Mouse (Mus musculus) CH12.LX (cell line): ENCODE results near the gene Slc38a2. TPM values are rescaled to one million over a fixed set of nuclear protein-coding genes. Genes with fewer than 3 reads are reported as not detected.

ENCODE experiments used
- DNase-seq: peaks from one replicate; pipeline ENCODE4 v3.0.0-alpha.2; 2013; ENCODE audit errors: extremely low read depth
- H3K27ac ChIP-seq: 2 replicates; pipeline ENCODE4 v1.5.1; 2012; ENCODE audit warnings: low read depth, mild to moderate bottlenecking, control low read depth, moderate library complexity; ENCODE audit not compliant: insufficient read depth
- H3K27me3 ChIP-seq: replicated peaks from 2 replicates; pipeline ENCODE3; 2012; ENCODE audit warnings: inconsistent platforms
- H3K36me3 ChIP-seq, 2 experiments: replicated peaks in 1 of 2; 2 replicates each; pipeline versions ENCODE3 to v1.6.1; 2012; ENCODE audit warnings: inconsistent platforms in 1 of 2, low read length in 1 of 2, mild to moderate bottlenecking in 1 of 2, mixed read lengths in 1 of 2, moderate library complexity in 1 of 2; ENCODE audit not compliant: control insufficient read depth in 1 of 2, insufficient read depth in 1 of 2
- H3K4me1 ChIP-seq, 2 experiments: 2 replicates each; pipeline ENCODE4 v1.6.1; 2012; ENCODE audit warnings: inconsistent platforms in 1 of 2, moderate library complexity in 1 of 2; ENCODE audit not compliant: insufficient read depth in 2 of 2, control insufficient read depth in 1 of 2
- H3K4me2 ChIP-seq: 2 replicates; pipeline ENCODE4 v1.6.1; 2012; ENCODE audit warnings: low read depth, mild to moderate bottlenecking, control low read depth; ENCODE audit not compliant: poor library complexity, insufficient read depth, severe bottlenecking
- H3K4me3 ChIP-seq, 3 experiments: fragments of 150-350 bp in 1 of 3; sonication (generic) in 1 of 3; replicated peaks in 1 of 3; 2 replicates each; pipeline versions ENCODE3 to v1.5.1; 2011 to 2012; ENCODE audit warnings: low read depth in 2 of 3, low read length in 2 of 3, mild to moderate bottlenecking in 2 of 3, moderate library complexity in 2 of 3, control low read depth in 1 of 3, improper control_type of control experiment in 1 of 3, inconsistent platforms in 1 of 3, mixed read lengths in 1 of 3; ENCODE audit not compliant: poor library complexity in 1 of 3
- H3K79me2 ChIP-seq: replicated peaks from 2 replicates; pipeline ENCODE4 v1.6.1; 2012; ENCODE audit warnings: mild to moderate bottlenecking, moderate library complexity; ENCODE audit not compliant: control insufficient read depth, poor library complexity, insufficient read depth, severe bottlenecking; ENCODE audit errors: extremely low read depth
- H3K9ac ChIP-seq: 2 replicates; pipeline ENCODE4 v1.6.1; 2012; ENCODE audit warnings: low read depth, mild to moderate bottlenecking, control low read depth, moderate library complexity; ENCODE audit not compliant: insufficient read depth
- H3K9me3 ChIP-seq: replicated peaks from 2 replicates; pipeline ENCODE3; 2012; ENCODE audit warnings: low read length, inconsistent platforms, mixed read lengths
- CHD1 ChIP-seq: IDR thresholded peaks from 2 replicates; pipeline ENCODE4 v1.6.1; 2012; ENCODE audit warnings: low read depth, low read length, improper control_type of control experiment, inconsistent platforms
- E2F4 ChIP-seq: IDR thresholded peaks from 2 replicates; pipeline ENCODE4 v1.6.1; 2011; ENCODE audit warnings: low read depth, low read length, improper control_type of control experiment; ENCODE audit not compliant: insufficient replicate concordance
- EP300 ChIP-seq: IDR thresholded peaks from 2 replicates; pipeline ENCODE4 v1.6.1; 2011; ENCODE audit warnings: low read length, improper control_type of control experiment
- ETS1 ChIP-seq: conservative IDR thresholded peaks from 2 replicates; pipeline ENCODE4 v1.6.1; 2012; ENCODE audit warnings: low read depth, mild to moderate bottlenecking, inconsistent platforms, low read length, improper control_type of control experiment, moderate library complexity
- GABPA ChIP-seq: IDR thresholded peaks from 2 replicates; pipeline ENCODE4 v1.6.1; 2012; ENCODE audit warnings: low read depth, low read length, improper control_type of control experiment, inconsistent platforms; ENCODE audit not compliant: insufficient replicate concordance
- HCFC1 ChIP-seq: IDR thresholded peaks from 2 replicates; pipeline ENCODE4 v1.6.1; 2012; ENCODE audit warnings: low read depth, mild to moderate bottlenecking, inconsistent platforms, low read length, improper control_type of control experiment
- IRF4 ChIP-seq: IDR thresholded peaks from 2 replicates; pipeline ENCODE4 v1.6.1; 2014; ENCODE audit warnings: low read depth, mild to moderate bottlenecking, inconsistent platforms, low read length, improper control_type of control experiment
- KAT2A ChIP-seq: IDR thresholded peaks from 2 replicates; pipeline ENCODE4 v1.6.1; 2012; ENCODE audit warnings: low read length, improper control_type of control experiment, inconsistent platforms; ENCODE audit not compliant: insufficient replicate concordance
- MAFK ChIP-seq: IDR thresholded peaks from 2 replicates; pipeline ENCODE4 v1.6.1; 2011; ENCODE audit warnings: low read length, improper control_type of control experiment; ENCODE audit not compliant: insufficient replicate concordance
- MAX ChIP-seq: IDR thresholded peaks from 2 replicates; pipeline ENCODE4 v1.6.1; 2011; ENCODE audit warnings: low read length, improper control_type of control experiment
- MXI1 ChIP-seq: IDR thresholded peaks from 2 replicates; pipeline ENCODE4 v1.6.1; 2011; ENCODE audit warnings: mild to moderate bottlenecking, low read depth, low read length, improper control_type of control experiment
- MYC ChIP-seq: IDR thresholded peaks from 2 replicates; pipeline ENCODE4 v1.6.1; 2011; ENCODE audit warnings: low read depth, mild to moderate bottlenecking, improper control_type of control experiment, low read length
- NELFE ChIP-seq: IDR thresholded peaks from 2 replicates; pipeline ENCODE4 v1.6.1; 2011; ENCODE audit warnings: low read depth, low read length, improper control_type of control experiment
- PAX5 ChIP-seq: IDR thresholded peaks from 2 replicates; pipeline ENCODE4 v1.6.1; 2012; ENCODE audit warnings: low read length, inconsistent platforms, mixed read lengths
- POLR2A ChIP-seq: IDR thresholded peaks from 2 replicates; pipeline ENCODE4 v1.6.1; 2011; ENCODE audit warnings: low read depth, mild to moderate bottlenecking, improper control_type of control experiment, low read length
- POLR2AphosphoS2 ChIP-seq: IDR thresholded peaks from 2 replicates; pipeline ENCODE4 v1.6.1; 2011; ENCODE audit warnings: low read depth, low read length, improper control_type of control experiment
- SMC3 ChIP-seq: IDR thresholded peaks from 2 replicates; pipeline ENCODE4 v1.6.1; 2011; ENCODE audit warnings: low read depth, low read length, improper control_type of control experiment
- TBP ChIP-seq: conservative IDR thresholded peaks from 2 replicates; pipeline ENCODE4 v1.6.1; 2011; ENCODE audit warnings: low read depth, low read length, improper control_type of control experiment
- TCF12 ChIP-seq: IDR thresholded peaks from 2 replicates; pipeline ENCODE4 v1.6.1; 2014; ENCODE audit warnings: low read depth, mild to moderate bottlenecking, inconsistent platforms, low read length, improper control_type of control experiment
- UBTF ChIP-seq: IDR thresholded peaks from 2 replicates; pipeline ENCODE4 v1.6.1; 2012; ENCODE audit warnings: low read depth, mild to moderate bottlenecking, inconsistent platforms, low read length, improper control_type of control experiment, moderate library complexity
- USF2 ChIP-seq: conservative IDR thresholded peaks from 2 replicates; pipeline ENCODE4 v1.6.1; 2011; ENCODE audit warnings: low read depth, low read length, improper control_type of control experiment
- ZC3H11A ChIP-seq: IDR thresholded peaks from 2 replicates; pipeline ENCODE4 v1.6.1; 2012; ENCODE audit warnings: low read depth, mild to moderate bottlenecking, inconsistent platforms, low read length, improper control_type of control experiment
- ZMIZ1 ChIP-seq: IDR thresholded peaks from 2 replicates; pipeline ENCODE4 v1.6.1; 2012; ENCODE audit warnings: low read depth, mild to moderate bottlenecking, inconsistent platforms, low read length, improper control_type of control experiment
- ZNF384 ChIP-seq: IDR thresholded peaks from 2 replicates; pipeline ENCODE4 v1.6.1; 2012; ENCODE audit warnings: low read depth, low read length, improper control_type of control experiment, inconsistent platforms
- dilution Hi-C: fragments of 300-500 bp; cut with MboI; formaldehyde crosslinking; loops from 2 replicates; pipeline ENCODE4 v1.14.3; 2020; ENCODE audit warnings: low sequenced_read_pairs; ENCODE audit not compliant: extremely low pct_unique_long_range_greater_than_20kb, extremely low pct_ligation_motif_present
- in situ Hi-C: fragments of 300-500 bp; cut with MboI; formaldehyde crosslinking; loops from 3 replicates; pipeline ENCODE4 v1.14.3; 2019; ENCODE audit warnings: low sequenced_read_pairs, low pct_ligation_motif_present, low pct_unique_long_range_greater_than_20kb, mixed read lengths
- polyA plus RNA-seq: library from polyadenylated mRNA; unstranded; fragments of >175 nt; gene quantifications from 2 replicates; pipeline ENCODE4 v1.2.1, GENCODE M21; 2012; ENCODE audit warnings: low read depth; ENCODE audit not compliant: insufficient read length
- total RNA-seq, 2 experiments: library from RNA; depleted of rRNA; stranded (reverse); fragments of 300-350 nt in 1 of 2; fragments of >200 nt in 1 of 2; gene quantifications; 2 replicates each; pipeline ENCODE4 v1.2.3; 2012 to 2014

Slc38a2 gene
- total and polyA plus RNA-seq, 3 experiments: 41.4 to 70.5 (median 59.3) TPM

DNA sequence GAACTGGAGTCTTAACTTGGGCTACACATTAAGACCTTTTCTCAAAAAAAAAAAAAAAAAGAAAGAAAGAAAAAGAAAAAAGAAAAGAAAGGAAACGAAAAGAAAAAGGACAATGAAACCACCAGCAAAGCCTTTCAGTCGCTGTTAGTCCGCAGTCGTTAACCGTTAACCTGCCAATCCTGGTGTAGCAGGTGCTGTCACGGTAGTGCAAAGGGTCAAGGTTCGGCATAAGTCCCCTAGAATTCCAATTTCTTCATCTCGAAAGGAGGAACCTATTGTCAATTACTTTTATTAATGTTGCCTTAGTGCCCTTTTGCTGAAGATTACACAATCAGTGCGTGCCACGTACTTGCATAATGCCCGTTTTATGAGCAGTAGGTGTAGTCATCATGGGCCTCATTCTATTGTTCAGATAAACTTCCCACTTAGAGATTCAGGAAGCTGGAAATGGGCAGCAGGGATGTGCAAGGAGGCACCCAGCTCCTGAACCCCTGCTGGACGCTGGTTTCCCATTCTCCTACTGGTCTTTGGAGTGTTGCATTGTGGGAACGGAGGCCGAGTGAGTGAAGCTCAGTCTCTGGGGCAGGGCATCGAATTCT is 36.1 kb upstream of the Slc38a2 start:
- Histone ChIP-seq H3K4me3 (no peak overlapping the region), H3K9ac (no peak overlapping the region), H3K9me3 (no peaks in the 10 kb centered on the region), H3K27me3 (no peaks in the 10 kb centered on the region), H3K4me1 (peaks cover 8 to 10% of the 10 kb centered on the region in 2 experiments), H3K79me2 (no peaks in the 10 kb centered on the region), H3K27ac (no peak overlapping the region), H3K36me3 (no peaks in the 10 kb centered on the region), H3K4me2 (no peak overlapping the region)
- in situ Hi-C loops: no loop called here
- TF ChIP-seq ZNF384: no peak
- no peak for TF ChIP-seq E2F4
- TF ChIP-seq IRF4: no peak
- no peak for TF ChIP-seq HCFC1
- no peak for TF ChIP-seq TCF12
- no peak for TF ChIP-seq CHD1
- no peak for TF ChIP-seq ETS1
- TF ChIP-seq ZC3H11A: no peak
- TF ChIP-seq GABPA: no peak
- TF ChIP-seq SMC3: no peak
- no peak for TF ChIP-seq MAX
- TF ChIP-seq MAFK: no peak
- no peak for TF ChIP-seq UBTF
- TF ChIP-seq PAX5: no peak
- TF ChIP-seq KAT2A: no peak
- dilution Hi-C loops: no loop called here
- DNase-seq: no peak

DNA sequence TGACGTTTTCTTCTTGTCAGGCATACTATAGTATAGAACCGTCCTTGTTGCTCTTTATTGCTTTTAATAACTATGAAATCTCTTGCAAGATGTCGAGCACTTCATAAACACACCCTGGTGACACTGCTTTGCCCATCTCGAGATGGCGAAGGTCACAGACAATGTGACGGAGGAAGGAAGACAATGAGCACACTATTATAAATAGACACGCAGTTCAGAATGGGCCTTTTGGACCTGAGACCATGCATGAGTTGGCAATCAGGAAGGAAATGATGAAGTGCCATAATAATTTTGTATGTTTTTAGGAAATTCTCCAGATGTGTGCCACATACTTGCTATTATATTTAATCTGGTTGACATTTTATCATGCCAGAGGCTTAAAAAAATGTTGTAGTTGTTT is 34.9 kb upstream of the Slc38a2 start:
- in situ Hi-C loops: no loop called here
- no peak overlapping the region for H3K4me3 ChIP-seq
- dilution Hi-C loops: no loop called here
- H3K4me1 ChIP-seq: peaks cover 13 to 16% of the 10 kb centered on the region in 2 experiments
- H3K9ac ChIP-seq: no peak overlapping the region
- H3K27ac ChIP-seq: no peak overlapping the region
- no peak overlapping the region for H3K4me2 ChIP-seq
- no peaks in the 10 kb centered on the region for H3K27me3 ChIP-seq
- no peaks in the 10 kb centered on the region for H3K79me2 ChIP-seq
- no peaks in the 10 kb centered on the region for H3K9me3 ChIP-seq
- no peak for TF ChIP-seq MYC
- no peak for TF ChIP-seq USF2
- TF ChIP-seq HCFC1: no peak
- no peak for TF ChIP-seq MXI1
- TF ChIP-seq CHD1: no peak
- no peak for TF ChIP-seq POLR2A
- TF ChIP-seq EP300: no peak
- no peak for TF ChIP-seq NELFE
- TF ChIP-seq TBP: no peak
- TF ChIP-seq ZMIZ1: no peak
- no peak for TF ChIP-seq UBTF
- TF ChIP-seq ZNF384: no peak
- TF ChIP-seq POLR2AphosphoS2: no peak
- DNase-seq: no peak
- no peaks in the 10 kb centered on the region for H3K36me3 ChIP-seq
